Mouse (Mus musculus): ENCODE results near the gene Neu1.

The Neu1 gene

DNA sequence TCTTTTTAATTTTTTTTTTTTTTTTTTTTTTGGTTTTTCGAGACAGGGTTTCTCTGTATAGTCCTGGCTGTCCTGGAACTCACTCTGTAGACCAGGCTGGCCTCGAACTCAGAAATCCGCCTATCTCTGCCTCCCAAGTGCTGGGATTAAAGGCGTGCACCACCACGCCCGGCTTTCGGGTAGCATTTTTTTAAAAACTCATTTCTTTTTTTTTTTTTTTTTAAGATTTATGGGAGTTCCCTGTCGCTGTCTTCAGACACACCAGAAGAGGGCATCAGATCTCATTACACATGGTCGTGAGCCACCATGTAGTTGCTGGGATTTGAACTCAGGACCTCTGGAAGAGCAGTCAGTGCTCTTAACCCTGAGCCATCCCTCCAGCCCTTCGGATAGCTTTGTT is 29.1 kb upstream of the Neu1 start:
- CTCF ChIA-PET = interaction anchor here (0.6 to 0.7 kb wide), 2 partner anchors 64 to 353 kb away, joined by 3 to 4 read pairs; no protein-coding TSS in a partner anchor

DNA sequence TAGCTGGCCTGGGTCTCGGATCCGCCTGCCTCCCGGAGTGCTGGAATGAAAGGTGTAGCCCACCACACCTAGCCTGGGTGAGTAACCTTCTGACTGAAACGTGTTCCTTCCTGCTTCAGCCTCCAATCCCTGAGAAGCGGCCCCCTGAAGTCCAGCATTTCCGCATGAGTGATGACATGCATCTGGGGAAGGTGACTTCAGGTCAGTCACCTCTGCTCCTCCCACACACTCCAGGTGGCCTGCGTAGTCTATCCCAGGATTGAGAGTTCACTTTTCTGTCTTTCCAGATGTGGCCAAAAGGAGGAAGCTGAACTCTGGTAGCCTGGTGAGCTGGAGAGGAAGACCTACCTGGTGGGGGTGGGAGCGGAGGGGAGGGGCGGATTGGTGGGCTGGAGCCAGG is 28.2 kb upstream of the Neu1 start:
- CTCF ChIA-PET = no interaction called here

DNA sequence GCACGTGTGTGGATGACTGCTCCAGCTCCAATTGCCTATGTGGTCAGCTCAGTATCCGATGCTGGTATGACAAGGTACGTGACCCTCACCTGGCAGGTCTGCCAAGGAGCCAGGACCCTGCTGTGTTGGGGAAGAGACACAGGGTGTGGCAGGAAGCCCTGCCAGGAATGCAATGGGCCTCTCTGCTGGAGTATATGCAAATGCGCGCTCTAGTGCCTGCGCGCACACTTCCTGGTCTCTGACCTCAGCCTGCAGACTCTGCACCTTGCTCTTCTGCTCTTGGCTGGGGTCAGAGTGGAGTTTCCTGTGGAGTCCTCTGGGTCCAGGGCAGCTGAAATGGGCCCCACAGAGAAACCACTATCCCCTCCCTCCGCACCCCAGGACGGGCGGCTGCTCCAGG is 20.1 kb upstream of the Neu1 start:
- CTCF ChIA-PET = interaction anchor here (0.5 to 1.8 kb wide), 2 partner anchors 32 to 54 kb away, joined by 3 to 7 read pairs; no protein-coding TSS in a partner anchor

DNA sequence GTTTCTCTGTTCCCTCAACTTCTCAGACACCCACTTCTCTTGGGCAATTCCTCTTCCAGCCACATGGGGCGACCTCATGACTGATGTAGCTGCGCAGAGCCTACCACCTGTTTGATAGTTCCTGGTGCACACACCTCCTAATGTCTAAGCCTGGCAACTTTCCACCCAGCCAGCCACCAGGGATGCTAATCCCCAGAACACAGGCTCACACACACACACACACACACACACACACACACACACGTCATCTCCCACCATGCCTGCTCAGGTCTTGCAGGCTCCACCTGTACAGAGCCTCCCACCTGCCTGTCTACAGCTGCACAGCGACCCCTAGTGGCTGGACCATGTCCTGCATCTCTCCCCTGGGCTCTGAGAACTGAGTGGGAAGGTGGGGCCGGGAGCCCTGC is 19.1 kb upstream of the Neu1 start:
- CTCF ChIA-PET = interaction anchor here (0.6 to 1.8 kb wide), 4 partner anchors 14 to 1194 kb away, joined by 3 to 7 read pairs (median 4); partner anchors contain the start of genes C2 and Cfb

DNA sequence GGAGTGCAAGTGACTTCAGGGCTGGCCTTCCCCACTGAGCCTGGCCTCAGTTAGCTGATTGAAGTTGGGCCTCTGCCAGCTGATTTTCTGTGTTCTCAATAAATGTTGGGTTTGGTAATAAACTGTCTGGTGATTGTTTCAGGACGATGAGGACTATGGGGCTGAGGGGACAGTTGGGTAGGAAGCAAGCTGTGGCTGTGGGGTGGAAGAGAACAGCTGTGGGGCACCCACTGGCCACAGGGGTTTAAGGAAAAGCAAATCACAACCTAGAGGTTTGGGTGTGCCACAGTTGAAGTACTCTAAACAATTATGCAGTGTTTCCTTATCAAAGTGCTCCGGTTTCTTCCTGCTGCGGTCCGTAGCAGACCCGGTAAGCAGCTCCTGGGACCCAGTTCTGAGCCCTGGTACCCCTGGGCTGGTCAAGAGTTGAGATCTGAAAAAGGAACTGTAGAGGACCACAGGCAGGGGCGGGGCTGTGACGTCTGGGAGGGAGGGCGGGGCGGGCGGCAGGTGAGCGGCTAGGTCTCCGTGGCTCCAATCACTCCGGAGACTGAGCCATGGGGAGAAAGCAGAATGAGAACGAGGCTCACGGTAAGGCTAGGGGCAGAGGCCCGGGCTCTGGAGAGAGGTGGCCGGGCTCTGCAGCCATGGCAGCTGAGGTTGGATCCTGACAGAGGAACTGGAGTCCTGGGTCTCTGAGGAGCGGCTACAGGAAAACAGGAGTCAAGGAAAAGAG is 17.0 kb upstream of the Neu1 start, which contains the start of gene Slc44a4:
Slc44a4 (plus strand) TSS at position 537 of the 736 bp plus-strand sequence.
- CTCF ChIA-PET = no interaction called here

DNA sequence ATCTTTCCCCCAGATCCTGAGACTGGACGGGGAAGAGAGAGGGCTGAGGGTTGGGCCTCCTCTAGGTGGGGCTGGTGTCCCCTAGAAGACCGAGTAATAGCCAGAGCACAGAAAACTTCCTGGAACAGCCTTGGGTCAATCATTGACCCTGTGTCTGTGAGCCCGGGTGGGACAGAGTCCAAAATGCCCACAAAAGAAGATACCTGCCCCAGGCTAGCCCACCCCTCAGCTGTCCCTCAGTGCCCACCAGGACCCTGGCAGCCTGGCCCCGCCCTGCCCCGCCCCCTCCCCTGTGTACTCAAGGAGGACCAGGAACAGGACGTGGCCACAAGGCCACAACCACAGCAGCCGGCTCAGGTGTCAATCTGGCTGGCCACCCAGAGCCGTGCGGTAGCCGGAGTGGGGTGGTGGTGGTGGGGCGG is 15.6 kb upstream of the Neu1 start:
- CTCF ChIA-PET = interaction anchor here (1.2 kb wide), 1 partner anchor 9 kb away, joined by 3 read pairs; no protein-coding TSS in a partner anchor

DNA sequence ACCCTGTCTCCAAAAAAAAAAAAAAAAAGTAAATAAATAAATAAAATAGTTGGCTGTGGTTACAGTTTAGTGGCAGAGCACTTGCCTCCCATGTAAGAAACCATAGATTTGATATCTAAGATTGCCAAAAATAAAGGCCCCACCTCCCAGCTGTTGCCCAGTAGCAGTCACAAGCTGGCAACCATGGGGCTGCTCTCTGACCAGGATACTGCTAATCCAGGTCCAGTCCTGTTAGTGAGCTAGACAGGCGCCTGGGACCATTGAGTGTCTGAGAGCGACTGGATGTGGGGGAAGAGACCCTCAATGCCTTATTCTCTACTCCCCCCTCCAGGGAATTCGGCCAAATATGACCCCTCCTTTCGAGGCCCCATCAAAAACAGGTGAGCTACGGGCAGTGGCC is 14.7 kb upstream of the Neu1 start:
- CTCF ChIA-PET = interaction anchor here (0.5 to 1.2 kb wide), 2 partner anchors 8 to 46 kb away, joined by 3 to 9 read pairs; no protein-coding TSS in a partner anchor

DNA sequence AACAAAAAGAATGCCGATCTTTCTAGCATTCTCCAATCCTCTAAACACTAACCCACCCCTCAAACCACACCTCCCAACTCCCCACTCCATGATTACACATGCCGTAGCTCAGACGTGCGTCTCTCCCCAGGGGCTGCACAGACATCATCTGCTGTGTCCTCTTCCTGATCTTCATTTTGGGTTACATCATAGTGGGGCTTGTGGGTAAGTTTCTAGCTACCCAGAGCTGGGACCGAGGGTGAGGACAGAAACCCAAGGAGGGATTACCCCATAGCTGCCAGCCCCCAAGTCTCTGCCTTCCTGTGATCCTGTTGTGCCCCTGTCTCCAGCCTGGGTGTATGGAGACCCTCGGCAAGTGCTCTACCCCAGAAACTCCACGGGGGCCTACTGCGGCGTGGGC is 13.9 kb upstream of the Neu1 start:
- CTCF ChIA-PET = no interaction called here

DNA sequence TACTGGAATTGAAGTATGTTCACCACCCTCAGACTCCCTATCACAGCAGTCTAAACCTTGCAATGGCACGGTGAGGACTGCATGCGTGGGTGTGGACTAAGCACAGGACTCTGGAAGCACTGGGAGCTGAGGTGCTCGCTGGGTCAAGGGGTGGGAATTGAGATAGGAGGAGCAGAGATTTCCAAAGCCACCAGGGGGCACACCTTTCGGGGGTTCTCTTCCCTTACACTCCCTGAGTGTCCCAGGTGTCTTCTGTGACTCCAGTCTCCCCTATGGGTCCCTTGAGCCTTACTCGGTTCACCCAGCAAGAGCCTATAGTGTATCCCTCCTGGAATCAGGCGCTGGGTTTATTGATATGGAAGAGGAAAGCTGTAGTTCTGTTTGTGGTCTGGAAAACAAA is 8.1 kb upstream of the Neu1 start:
- CTCF ChIA-PET = no interaction called here

DNA sequence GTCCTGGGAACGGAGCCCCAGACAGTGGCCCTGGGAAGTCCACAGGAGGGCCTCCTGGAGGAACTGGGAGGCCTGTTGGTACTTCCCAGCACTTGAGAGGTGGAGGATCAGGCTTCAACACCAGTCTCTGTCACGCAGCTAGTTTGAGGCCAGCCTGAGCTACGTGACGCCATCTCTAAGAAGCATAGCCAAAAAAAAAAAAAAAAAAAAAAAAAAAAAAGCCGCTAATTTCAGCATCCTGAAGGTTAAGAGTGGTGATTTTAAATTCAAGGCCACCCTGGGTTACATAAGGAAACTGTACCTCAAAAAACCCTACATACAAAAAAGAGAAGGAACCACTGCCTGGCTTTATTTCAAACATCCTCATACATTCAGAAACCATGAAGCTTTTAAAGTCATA is 6.8 kb upstream of the Neu1 start:
- CTCF ChIA-PET = interaction anchor here (0.6 to 1.0 kb wide), 4 partner anchors 8 to 279 kb away, joined by 3 to 5 read pairs (median 3); no protein-coding TSS in a partner anchor

DNA sequence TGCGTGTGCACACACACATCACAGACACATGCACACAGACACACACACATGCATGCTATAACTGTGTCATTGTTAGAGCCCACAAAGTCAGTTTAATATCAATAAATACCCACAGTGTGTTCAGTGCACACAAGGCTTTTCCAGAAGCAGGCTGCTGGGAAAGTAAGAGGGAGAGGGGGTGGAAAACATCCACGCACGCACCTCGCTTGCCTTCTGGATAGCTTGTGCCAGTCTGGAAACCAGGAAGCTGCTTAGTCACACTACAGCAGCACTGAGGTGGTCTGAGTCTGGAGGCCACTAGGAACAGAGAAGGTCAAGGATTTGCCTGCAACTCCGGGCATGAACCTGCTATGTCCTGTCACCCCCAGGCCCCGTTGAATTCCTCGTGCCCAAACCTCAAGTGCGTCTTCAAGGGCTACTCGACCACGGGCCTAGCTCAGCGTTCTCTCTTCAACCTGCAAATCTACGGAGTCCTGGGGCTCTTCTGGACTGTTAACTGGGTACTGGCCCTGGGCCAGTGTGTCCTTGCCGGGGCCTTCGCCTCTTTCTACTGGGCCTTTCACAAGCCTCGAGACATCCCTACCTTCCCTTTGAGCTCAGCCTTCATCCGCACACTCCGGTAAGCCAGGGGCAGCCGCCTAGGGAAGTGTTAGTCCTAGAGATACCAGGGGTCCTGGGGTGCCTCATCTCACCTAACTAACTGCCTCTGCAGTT is 3.6 kb upstream of the Neu1 start:
- CTCF ChIA-PET = no interaction called here

DNA sequence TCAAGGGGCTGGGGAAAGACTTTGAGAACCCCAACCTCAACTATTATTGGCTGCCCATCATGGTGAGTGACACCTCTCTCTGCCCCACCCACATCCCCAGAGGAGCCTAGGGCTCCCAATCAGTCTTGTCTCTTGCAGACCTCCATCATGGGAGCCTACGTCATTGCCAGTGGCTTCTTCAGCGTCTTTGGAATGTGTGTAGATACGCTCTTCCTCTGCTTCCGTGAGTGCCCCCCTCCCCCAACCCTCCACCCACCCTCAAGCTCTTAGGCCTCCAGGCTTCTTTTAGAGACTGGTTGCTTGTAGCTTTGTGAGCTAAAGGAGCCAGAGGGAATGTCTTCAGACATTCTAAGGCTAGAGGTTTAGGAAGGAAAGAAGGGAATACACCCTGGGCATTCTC is 2.2 kb upstream of the Neu1 start:
- CTCF ChIA-PET = no interaction called here

DNA sequence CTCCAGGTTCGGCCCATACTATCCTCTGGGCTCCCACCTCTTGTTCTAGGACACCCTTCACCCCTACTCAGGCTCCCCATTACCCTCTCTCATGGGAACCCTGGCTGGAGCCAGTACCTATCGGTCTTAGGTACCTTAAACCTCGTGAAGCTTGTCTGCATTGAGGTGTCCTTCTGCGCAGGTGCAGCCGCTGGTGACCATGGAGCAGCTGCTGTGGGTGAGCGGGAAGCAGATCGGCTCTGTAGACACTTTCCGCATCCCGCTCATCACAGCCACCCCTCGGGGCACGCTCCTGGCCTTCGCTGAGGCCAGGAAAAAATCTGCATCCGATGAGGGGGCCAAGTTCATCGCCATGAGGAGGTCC is 664 bp downstream of the Neu1 start:
- CTCF ChIA-PET = no interaction called here

DNA sequence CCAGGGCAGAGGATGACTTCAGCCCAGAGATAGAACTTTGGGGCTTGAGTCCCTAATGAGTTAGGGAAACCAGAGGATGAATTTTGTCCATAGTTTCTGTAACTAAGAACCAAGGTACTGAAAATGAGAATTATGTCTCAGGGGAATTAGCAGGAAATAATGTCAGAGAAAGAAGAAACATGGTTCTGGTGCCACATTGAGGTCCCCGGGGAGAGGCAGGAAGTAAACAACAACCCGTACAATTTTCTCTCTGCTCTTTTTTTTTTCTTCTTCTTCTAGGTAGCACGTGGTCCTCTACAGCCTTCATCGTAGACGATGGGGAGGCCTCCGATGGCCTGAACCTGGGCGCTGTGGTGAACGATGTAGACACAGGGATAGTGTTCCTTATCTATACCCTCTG is 1.2 kb downstream of the Neu1 start:
- CTCF ChIA-PET = no interaction called here

DNA sequence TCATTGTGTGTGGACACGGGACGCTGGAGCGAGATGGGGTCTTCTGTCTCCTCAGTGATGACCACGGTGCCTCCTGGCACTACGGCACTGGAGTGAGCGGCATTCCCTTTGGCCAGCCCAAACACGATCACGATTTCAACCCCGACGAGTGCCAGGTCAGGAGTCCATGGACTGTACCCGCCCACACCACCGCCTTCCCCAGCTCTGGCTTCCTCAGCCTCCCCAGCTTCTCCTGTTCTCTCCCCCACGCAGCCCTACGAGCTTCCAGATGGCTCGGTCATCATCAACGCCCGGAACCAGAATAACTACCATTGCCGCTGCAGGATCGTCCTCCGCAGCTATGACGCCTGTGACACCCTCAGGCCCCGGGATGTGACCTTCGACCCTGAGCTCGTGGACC is 3.0 kb downstream of the Neu1 start:
- CTCF ChIA-PET = no interaction called here

DNA sequence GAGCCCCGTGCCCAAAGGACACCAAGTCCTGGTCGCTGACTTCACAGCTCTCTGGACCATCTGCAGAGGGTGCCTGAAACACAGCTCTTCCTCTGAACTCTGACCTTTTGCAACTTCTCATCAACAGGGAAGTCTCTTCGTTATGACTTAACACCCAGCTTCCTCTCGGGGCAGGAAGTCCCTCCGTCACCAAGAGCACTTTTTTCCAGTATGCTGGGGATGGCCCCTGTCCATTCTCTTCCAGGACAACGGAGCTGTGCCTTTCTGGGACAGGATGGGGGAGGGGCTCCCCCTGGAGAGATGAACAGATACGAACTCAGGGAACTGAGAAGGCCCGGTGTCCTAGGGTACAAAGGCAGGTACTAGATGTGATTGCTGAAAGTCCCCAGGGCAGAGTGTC is 3.8 kb downstream of the Neu1 start:
- CTCF ChIA-PET = no interaction called here

DNA sequence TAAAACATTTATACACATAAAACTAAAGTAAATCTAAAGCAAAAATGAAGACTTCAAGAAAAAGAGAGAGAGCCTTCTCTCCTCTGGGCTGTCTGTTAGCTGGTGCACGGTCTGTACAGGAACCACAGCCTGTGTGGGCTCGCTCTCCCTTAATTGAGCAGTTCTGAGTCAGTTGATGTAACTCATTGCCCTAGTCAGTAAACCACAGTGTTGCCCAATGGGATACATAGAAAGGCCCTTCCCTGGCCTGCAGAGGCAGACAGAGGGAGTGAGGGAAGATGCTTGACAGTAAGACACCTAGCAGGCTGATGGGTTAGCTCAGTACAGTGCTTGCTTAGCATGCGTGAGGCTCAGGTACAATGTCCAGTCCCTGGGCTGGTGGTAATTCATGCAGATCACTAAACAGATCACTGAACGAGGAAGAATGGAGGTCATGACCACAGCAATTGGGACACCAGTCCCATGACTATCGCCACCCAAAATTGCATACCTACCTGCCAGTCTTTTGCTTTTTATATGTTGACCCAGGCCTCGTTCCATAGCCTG is 7.0 kb downstream of the Neu1 start:
- CTCF ChIA-PET = no interaction called here

DNA sequence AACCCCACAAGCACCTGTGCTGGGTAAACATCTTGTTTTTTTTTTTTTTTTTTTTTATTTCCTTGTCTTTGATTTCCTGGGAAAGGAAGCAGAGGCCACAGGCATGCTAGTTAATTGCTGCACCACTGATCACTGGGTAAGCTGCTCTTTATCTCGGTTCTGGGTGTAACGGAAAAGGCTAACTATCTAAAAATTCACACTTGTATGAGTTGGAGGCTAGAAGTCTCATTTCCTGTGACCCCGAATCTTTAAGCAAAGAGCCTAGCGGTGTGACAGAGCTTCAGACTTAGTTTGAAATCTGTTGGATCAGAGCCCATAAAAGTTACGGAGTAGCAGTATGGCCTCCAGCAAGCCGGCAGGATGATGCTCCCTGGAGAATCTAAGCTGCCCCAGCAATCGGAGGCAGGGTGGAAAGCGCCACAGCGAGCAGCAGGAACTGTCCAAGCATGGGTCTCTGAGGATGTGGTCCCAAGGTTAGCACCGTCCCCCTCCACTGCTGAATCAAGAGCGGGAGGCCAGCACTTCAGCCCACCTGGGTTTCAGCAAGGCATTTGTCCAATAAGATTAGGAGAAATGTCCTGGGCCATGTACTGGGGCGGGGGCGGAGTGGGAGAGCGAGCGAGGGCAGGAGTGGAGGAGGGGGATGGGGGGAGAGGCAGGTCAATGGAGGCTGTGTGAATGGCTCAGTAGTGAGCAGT is 10.4 kb downstream of the Neu1 start:
- CTCF ChIA-PET = interaction anchor here (0.7 kb wide), 1 partner anchor 51 kb away, joined by 7 read pairs; no protein-coding TSS in a partner anchor

DNA sequence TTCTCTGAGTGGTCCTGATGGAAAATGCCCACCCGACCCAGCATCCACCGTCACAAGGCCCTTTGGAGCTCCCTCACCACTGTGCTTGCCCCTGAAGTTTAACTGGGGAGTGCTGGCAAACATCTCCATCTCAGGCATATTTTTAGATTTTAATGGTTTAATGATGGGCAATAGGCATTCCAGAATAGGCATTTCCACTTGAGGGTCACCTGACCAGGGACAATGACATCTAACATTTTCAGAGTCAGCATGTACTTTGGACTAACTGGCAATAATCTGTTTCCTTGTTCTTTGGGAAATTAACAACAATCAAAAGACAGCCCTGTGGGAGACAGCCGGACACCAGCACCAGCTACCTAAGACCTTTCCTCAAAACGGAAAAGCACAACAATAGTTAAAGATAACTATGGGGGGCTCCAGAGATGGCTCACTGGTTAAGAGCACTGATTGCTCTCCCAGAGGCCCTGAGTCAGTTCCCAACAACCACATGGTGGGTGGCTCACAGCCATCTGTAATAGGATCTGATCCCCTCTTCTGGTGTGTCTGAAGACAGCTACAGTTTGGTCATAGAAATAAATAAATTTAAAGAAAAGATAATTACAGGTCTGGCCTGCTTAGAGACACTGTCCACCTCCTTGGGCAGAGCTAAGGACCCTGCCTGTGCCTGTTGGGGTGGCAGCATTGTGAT is 12.2 kb downstream of the Neu1 start:
- CTCF ChIA-PET = interaction anchor here (0.6 to 0.8 kb wide), 2 partner anchors 32 to 117 kb away, joined by 3 to 5 read pairs; no protein-coding TSS in a partner anchor

DNA sequence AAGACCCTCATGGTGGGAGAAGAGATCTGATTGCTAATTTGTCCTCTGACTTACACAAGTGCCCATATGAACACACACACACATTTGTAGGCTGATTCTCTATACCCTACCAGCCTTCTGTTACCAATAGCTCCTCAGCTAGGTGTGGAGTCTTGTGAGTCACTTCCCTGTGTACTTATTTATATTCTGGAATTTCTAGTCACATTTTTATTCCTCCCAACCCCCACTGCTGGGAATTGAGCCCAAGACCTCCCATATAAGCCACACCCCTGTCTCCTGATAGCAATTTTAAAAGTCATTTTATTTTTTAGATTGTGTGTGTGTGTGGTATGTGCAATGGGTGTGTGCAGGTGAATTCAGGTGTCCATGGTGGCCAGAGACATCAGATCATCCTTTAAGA is 13.3 kb downstream of the Neu1 start:
- CTCF ChIA-PET = no interaction called here

DNA sequence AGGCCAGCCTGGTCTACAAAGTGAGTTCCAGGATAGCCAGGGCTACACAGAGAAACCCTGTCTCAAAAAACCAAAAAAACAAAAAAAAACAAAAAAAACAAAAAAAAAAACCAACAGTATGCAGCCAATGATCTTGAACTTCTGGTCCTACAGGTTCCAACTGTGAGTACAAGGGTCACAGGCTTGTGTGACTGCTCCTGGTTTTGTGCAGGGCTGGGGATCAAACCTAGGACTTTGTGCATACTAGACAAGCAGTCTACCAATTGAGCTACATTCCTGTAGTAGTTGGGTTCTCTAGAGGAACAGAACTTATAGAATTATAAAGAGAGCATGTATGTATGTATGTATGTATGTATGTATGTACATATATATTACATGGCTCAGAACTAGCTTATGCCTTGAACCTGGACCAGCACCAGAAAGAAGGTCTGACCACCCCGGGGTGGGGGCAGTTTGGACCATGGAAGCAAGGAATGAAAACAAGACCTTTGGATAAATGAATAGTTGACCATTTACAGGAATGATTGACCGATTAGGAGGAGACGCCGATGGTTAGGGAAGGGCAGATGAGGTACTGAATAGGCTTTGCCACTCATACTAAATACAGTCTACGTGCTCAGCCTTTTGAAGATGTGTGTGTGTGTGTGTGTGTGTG is 15.6 kb downstream of the Neu1 start:
- CTCF ChIA-PET = interaction anchor here (0.6 kb wide), 1 partner anchor 11 kb away, joined by 7 read pairs; no protein-coding TSS in a partner anchor

Measured in spleen, embryonic (tissue).